Mouse (Mus musculus) C2C12 (cell line): ENCODE measurements around the gene Tmprss9.

Experiments
- CEBPB ChIP-seq: IDR thresholded peaks from one replicate; pipeline ENCODE4 v1.6.1; 2011; ENCODE audit warnings: low read depth, mild to moderate bottlenecking, control low read depth, moderate library complexity
- CTCF ChIP-seq: IDR thresholded peaks from one replicate; pipeline ENCODE4 v1.5.1; 2011; ENCODE audit not compliant: control insufficient read depth, insufficient read depth, insufficient read length
- MYOD1 ChIP-seq: IDR thresholded peaks from one replicate; pipeline ENCODE4 v1.6.1; 2011; ENCODE audit warnings: low read depth; ENCODE audit not compliant: control insufficient read depth, insufficient read length

DNA sequence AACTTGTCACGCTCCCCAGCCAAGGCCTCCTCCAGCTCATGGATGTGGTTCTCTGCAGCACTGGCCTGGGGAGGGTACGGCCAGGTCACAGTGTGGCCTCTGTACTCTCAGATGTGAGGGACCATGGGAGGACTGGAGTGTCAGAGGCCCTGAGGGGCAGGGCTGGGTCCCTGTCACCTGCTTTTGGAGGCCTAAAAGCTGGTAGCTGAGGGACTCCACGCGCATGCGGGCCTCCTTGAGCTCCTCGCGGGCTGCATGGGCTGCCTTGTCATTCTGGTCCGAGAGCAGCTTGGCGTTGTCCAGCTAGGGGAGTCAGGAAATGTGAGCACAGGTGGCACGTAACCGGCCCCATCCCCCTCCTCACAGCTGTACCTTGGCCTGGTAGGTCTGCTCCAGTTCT is 33.1 kb downstream of the Tmprss9 start:
- TF ChIP-seq MYOD1 (no peak), CTCF (no peak), CEBPB (no peak)
